Mouse (Mus musculus) heart, adult 2 months (tissue): ENCODE data around the gene Btbd9. TPM values are rescaled to one million over a fixed set of nuclear protein-coding genes. Genes with fewer than 3 reads are reported as not detected.

Experiments used
- DNase-seq, 2 experiments: peaks; one replicate each; pipeline ENCODE4 v3.0.0; 2021
- H3K27ac ChIP-seq: fragments of 200-600 bp; 2 replicates; pipeline ENCODE4 v1.8.1; 2022
- H3K27me3 ChIP-seq: fragments of 200-500 bp; 2 replicates; pipeline ENCODE4 v1.6.1; 2012; ENCODE audit warnings: mild to moderate bottlenecking, low read length, inconsistent platforms, mixed read lengths; ENCODE audit not compliant: control insufficient read depth, insufficient read depth
- H3K36me3 ChIP-seq: fragments of 200-500 bp; 2 replicates; pipeline ENCODE4 v1.6.1; 2012; ENCODE audit warnings: low read length, inconsistent platforms; ENCODE audit not compliant: control insufficient read depth, insufficient read depth
- H3K4me1 ChIP-seq: fragments of 200-500 bp; 2 replicates; pipeline ENCODE4 v1.6.1; 2011; ENCODE audit warnings: low read length; ENCODE audit not compliant: control insufficient read depth, insufficient read depth
- H3K4me3 ChIP-seq: fragments of 200-600 bp; 2 replicates; pipeline ENCODE4 v1.8.1; 2022
- H3K79me2 ChIP-seq: fragments of 200-500 bp; replicated peaks from 2 replicates; pipeline ENCODE4 v1.6.1; 2012; ENCODE audit warnings: mild to moderate bottlenecking, inconsistent platforms, low read length, moderate library complexity, mixed read lengths; ENCODE audit not compliant: control insufficient read depth, insufficient read depth
- H3K9ac ChIP-seq: fragments of 200-500 bp; 2 replicates; pipeline ENCODE4 v1.6.1; 2012; ENCODE audit warnings: low read depth, mild to moderate bottlenecking, control low read depth, inconsistent platforms, low read length, mixed read lengths
- CTCF ChIP-seq: fragments of 200-600 bp; IDR thresholded peaks from 2 replicates; pipeline ENCODE4 v1.8.1; 2022; ENCODE audit warnings: antibody characterized with exemption, mild to moderate bottlenecking, moderate library complexity
- EP300 ChIP-seq: fragments of 200-500 bp; IDR thresholded peaks from 2 replicates; pipeline ENCODE4 v1.6.1; 2011; ENCODE audit warnings: low read depth, low read length, control low read depth; ENCODE audit not compliant: insufficient read depth
- POLR2A ChIP-seq: fragments of 200-500 bp; IDR thresholded peaks from 2 replicates; pipeline ENCODE4 v1.6.1; 2011; ENCODE audit warnings: mild to moderate bottlenecking, low read depth, low read length, control low read depth; ENCODE audit not compliant: insufficient read depth
- WGBS: fragments of 180-500 bp; shearing (Covaris S2); methylation state at CpG from one replicate; pipeline ENCODE4 v1.1.7; 2018; 5-methylcytosine and 5-hydroxymethylcytosine counted together
- intact Hi-C: fragments of 180-260 bp; cut with DNase I; formaldehyde crosslinking; loops from one replicate; pipeline ENCODE4 v1.15.1; 2025
- polyA plus RNA-seq: library from polyadenylated mRNA; depleted of rRNA; stranded (reverse); fragments of >200 nt; gene quantifications from 2 replicates; pipeline ENCODE4 v1.2.3, GENCODE M21; 2012
- total RNA-seq, 2 experiments: library from RNA; stranded (reverse); gene quantifications; 2 replicates each; pipeline ENCODE4 v1.2.3; 2021

Btbd9 gene
- total and polyA plus RNA-seq, 3 experiments = 8.1 to 22.0 (median 20.9) TPM

GRCm38 (mm10) chr17:30453272-30453671 lies 123.0 kb downstream of the Btbd9 start:
- Histone ChIP-seq H3K9ac (no peak overlapping the region), H3K27me3 (no peaks in the 10 kb centered on the region), H3K27ac (no peak overlapping the region), H3K79me2 (no peaks in the 10 kb centered on the region), H3K4me3 (no peak overlapping the region), H3K36me3 (no peaks in the 10 kb centered on the region), H3K4me1 (no peaks in the 10 kb centered on the region; the same call in 1 of the 2 replicates)
- TF ChIP-seq EP300 = no peak
- no peak for TF ChIP-seq POLR2A
- TF ChIP-seq CTCF = no peak
- no peak for DNase-seq
- 80% methylated on average over 4 of the region's 4 CpGs for WGBS
- intact Hi-C loops = loop anchor here (5.0 kb wide), 3 partner anchors 294 to 394 kb away; no protein-coding TSS in a partner anchor

- Histone ChIP-seq H3K27ac (no peak overlapping the region), H3K4me3 (no peak overlapping the region), H3K27me3 (no peaks in the 10 kb centered on the region), H3K4me1 (no peaks in the 10 kb centered on the region), H3K36me3 (no peaks in the 10 kb centered on the region), H3K79me2 (no peaks in the 10 kb centered on the region), H3K9ac (no peak overlapping the region)
- WGBS = 79% methylated on average over 9 of the region's 9 CpGs
- intact Hi-C loops = loop anchor here (5.0 kb wide), 3 partner anchors 295 to 395 kb away; no protein-coding TSS in a partner anchor
- TF ChIP-seq CTCF (no peak), POLR2A (no peak), EP300 (no peak)
- peak in 1 of 2 experiments; percentile 61 for DNase-seq
Measured at GRCm38 (mm10) chr17:30452363-30452762, 123.9 kb downstream of the Btbd9 start.

- H3K4me1 ChIP-seq = no peaks in the 10 kb centered on the region
- intact Hi-C loops = no loop called here
- H3K4me3 ChIP-seq = no peak overlapping the region
Measured at GRCm38 (mm10) chr17:30448562-30448961, 127.7 kb downstream of the Btbd9 start.

GRCm38 (mm10) chr17:30445805-30446441 lies 130.4 kb downstream of the Btbd9 start:
- peak overlapping the region; percentile 19; the same call in 1 of the 2 replicates for H3K27ac ChIP-seq
- no peak overlapping the region for H3K9ac ChIP-seq
- H3K27me3 ChIP-seq = no peaks in the 10 kb centered on the region
- WGBS = 52% methylated on average over 3 of the region's 3 CpGs
- peak in 1 of 2 experiments; percentile 58 for DNase-seq
- intact Hi-C loops = no loop called here
- TF ChIP-seq EP300 = 0 out of 2 replicates have a peak, but pooled peaks have one; percentile 39
- peak; percentile 67 for TF ChIP-seq CTCF
- TF ChIP-seq POLR2A = no peak
- H3K4me3 ChIP-seq = no peak overlapping the region
- H3K4me1 ChIP-seq = no peaks in the 10 kb centered on the region; the same call in 1 of the 2 replicates
- no peaks in the 10 kb centered on the region for H3K79me2 ChIP-seq
- no peaks in the 10 kb centered on the region for H3K36me3 ChIP-seq

More at GRCm38 (mm10) chr17:30448562-30448961, 127.7 kb downstream of the Btbd9 start:
- DNase-seq = no peak
- Histone ChIP-seq H3K9ac (no peak overlapping the region), H3K27ac (no peak overlapping the region), H3K79me2 (no peaks in the 10 kb centered on the region), H3K36me3 (no peaks in the 10 kb centered on the region), H3K27me3 (no peaks in the 10 kb centered on the region)
- TF ChIP-seq POLR2A (no peak), CTCF (no peak), EP300 (no peak)
- WGBS = 94% methylated on average over 5 of the region's 5 CpGs

GRCm38 (mm10) chr17:30439702-30440101 lies 136.6 kb downstream of the Btbd9 start:
- H3K27me3 ChIP-seq = no peaks in the 10 kb centered on the region
- H3K36me3 ChIP-seq = no peaks in the 10 kb centered on the region
- peaks cover 2% of the 10 kb centered on the region for H3K4me1 ChIP-seq
- TF ChIP-seq EP300 = no peak
- TF ChIP-seq POLR2A = no peak
- no peak for TF ChIP-seq CTCF
- H3K4me3 ChIP-seq = no peak overlapping the region
- no peak for DNase-seq
- H3K27ac ChIP-seq = no peak overlapping the region
- intact Hi-C loops = no loop called here
- H3K79me2 ChIP-seq = no peaks in the 10 kb centered on the region
- no peak overlapping the region for H3K9ac ChIP-seq
- WGBS = 81% methylated on average over 3 of the region's 3 CpGs

GRCm38 (mm10) chr17:30438786-30439185 lies 137.5 kb downstream of the Btbd9 start:
- Histone ChIP-seq H3K27ac (no peak overlapping the region), H3K36me3 (no peaks in the 10 kb centered on the region), H3K27me3 (no peaks in the 10 kb centered on the region), H3K4me3 (no peak overlapping the region), H3K79me2 (no peaks in the 10 kb centered on the region), H3K4me1 (peaks cover 2% of the 10 kb centered on the region), H3K9ac (no peak overlapping the region)
- 52% methylated on average over 4 of the region's 4 CpGs for WGBS
- no peak for TF ChIP-seq POLR2A
- no peak for TF ChIP-seq CTCF
- 0 out of 2 replicates have a peak, but pooled peaks have one; percentile 13 for TF ChIP-seq EP300
- intact Hi-C loops = no loop called here
- DNase-seq = peak in 1 of 2 experiments; percentile 29
